Mouse (Mus musculus) heart, postnatal 0 days (tissue): Measurements from ENCODE around the gene Fgd3. TPM values are rescaled to one million over a fixed set of nuclear protein-coding genes. Genes with fewer than 3 reads are reported as not detected.

Experiments used
- ATAC-seq: fragments of 200-750 bp; cut with Nextera tagmentation; 2 replicates; pipeline ENCODE4 v1.8.0; 2017; ENCODE audit warnings: low read depth, moderate number of reproducible peaks, moderate library complexity; ENCODE audit not compliant: insufficient read depth
- DNase-seq: peaks from one replicate; pipeline ENCODE4 v3.0.0-alpha.2; 2016; ENCODE audit warnings: low spot score
- H3K27ac ChIP-seq: fragments of 300-500 bp; sonication (generic); 2 replicates; pipeline ENCODE4 v1.5.1; 2014; ENCODE audit warnings: low read depth, mild to moderate bottlenecking
- H3K27me3 ChIP-seq: fragments of 300-500 bp; sonication (generic); 2 replicates; pipeline ENCODE4 v1.6.1; 2014; ENCODE audit warnings: low read length, mixed read lengths; ENCODE audit not compliant: control insufficient read depth, insufficient read depth
- H3K36me3 ChIP-seq: fragments of 300-500 bp; sonication (generic); replicated peaks from 2 replicates; pipeline ENCODE4 v1.6.1; 2014; ENCODE audit warnings: low read length, mixed read lengths; ENCODE audit not compliant: control insufficient read depth, insufficient read depth
- H3K4me1 ChIP-seq: fragments of 300-500 bp; sonication (generic); 2 replicates; pipeline ENCODE4 v1.6.1; 2014; ENCODE audit warnings: antibody characterized with exemption; ENCODE audit not compliant: control insufficient read depth, insufficient read depth
- H3K4me2 ChIP-seq: fragments of 300-500 bp; sonication (generic); 2 replicates; pipeline ENCODE4 v1.6.1; 2014; ENCODE audit warnings: low read depth, mild to moderate bottlenecking, low read length, moderate library complexity
- H3K4me3 ChIP-seq: fragments of 300-500 bp; sonication (generic); 2 replicates; pipeline ENCODE4 v1.5.1; 2014; ENCODE audit warnings: low read depth, low read length
- H3K9ac ChIP-seq: fragments of 300-500 bp; sonication (generic); replicated peaks from 2 replicates; pipeline ENCODE4 v1.6.1; 2014; ENCODE audit warnings: low read depth, low read length, mixed read lengths
- H3K9me3 ChIP-seq: fragments of 300-500 bp; sonication (generic); replicated peaks from 2 replicates; pipeline ENCODE4 v1.6.1; 2016; ENCODE audit warnings: low read length; ENCODE audit not compliant: control insufficient read depth
- CTCF ChIP-seq: IDR thresholded peaks from 2 replicates; pipeline ENCODE4 v1.5.1; 2016; ENCODE audit warnings: antibody characterized with exemption, control low read depth, low read depth
- EP300 ChIP-seq: IDR thresholded peaks from 2 replicates; pipeline ENCODE4 v1.6.1; 2016; ENCODE audit warnings: antibody characterized with exemption, low read depth
- WGBS: fragments of 180-500 bp; shearing (Covaris S2); extraction: QIAGEN DNeasy Blood & Tissue Kit; methylation state at CpG from one replicate; pipeline ENCODE4 v1.1.7; 2014; 5-methylcytosine and 5-hydroxymethylcytosine counted together
- polyA plus RNA-seq: library from polyadenylated mRNA; unstranded; fragments of >200 nt; fragmentation: Nextera tagmentation; extraction: Ambion mirVana; gene quantifications from 2 replicates; pipeline ENCODE4 v1.2.1, GENCODE M21; 2015
- total RNA-seq: library from RNA; depleted of rRNA; stranded (reverse); fragments of >200 nt; gene quantifications from 2 replicates; pipeline ENCODE4 v1.2.3, GENCODE M21; 2014; ENCODE audit warnings: low replicate concordance

The Fgd3 gene
- total and polyA plus RNA-seq, 2 experiments from 2014 or later, result 0.05 to 1.6 TPM

GRCm38 (mm10) chr13:49252746-49253145 is 67.4 kb downstream of the Fgd3 start:
- Histone ChIP-seq H3K27me3 (peaks cover 9% of the 10 kb centered on the region), H3K36me3 (no peaks in the 10 kb centered on the region), H3K4me2 (no peak overlapping the region), H3K9me3 (no peaks in the 10 kb centered on the region), H3K9ac (no peak overlapping the region), H3K27ac (no peak overlapping the region), H3K4me1 (peaks cover 10% of the 10 kb centered on the region; the same call in 1 of the 2 replicates), H3K4me3 (no peak overlapping the region)
- TF ChIP-seq CTCF, result no peak
- TF ChIP-seq EP300, result no peak
- no peak for DNase-seq
- no peak for ATAC-seq
- WGBS, result 80% methylated on average over 13 of the region's 13 CpGs

- Histone ChIP-seq H3K4me3 (no peak overlapping the region), H3K4me1 (peaks cover 11% of the 10 kb centered on the region; the same call in 1 of the 2 replicates), H3K9me3 (no peaks in the 10 kb centered on the region), H3K4me2 (no peak overlapping the region), H3K27me3 (peaks cover 15% of the 10 kb centered on the region), H3K9ac (no peak overlapping the region), H3K36me3 (no peaks in the 10 kb centered on the region), H3K27ac (no peak overlapping the region)
- no peak for DNase-seq
- ATAC-seq, result no peak
- TF ChIP-seq CTCF (no peak), EP300 (no peak)
- WGBS, result 62% methylated on average over 2 of the region's 2 CpGs
Observed at GRCm38 (mm10) chr13:49252113-49252512, 68.0 kb downstream of the Fgd3 start.

- no peak overlapping the region for H3K27ac ChIP-seq
- no peaks in the 10 kb centered on the region for H3K9me3 ChIP-seq
- ATAC-seq, result no peak
- no peak overlapping the region for H3K4me3 ChIP-seq
- WGBS, result 50% methylated on average over 4 of the region's 4 CpGs
- no peak overlapping the region for H3K4me2 ChIP-seq
- no peaks in the 10 kb centered on the region for H3K36me3 ChIP-seq
- H3K9ac ChIP-seq, result no peak overlapping the region
- TF ChIP-seq EP300 (no peak), CTCF (no peak)
- peaks cover 23% of the 10 kb centered on the region for H3K27me3 ChIP-seq
- DNase-seq, result no peak
- H3K4me1 ChIP-seq, result peaks cover 14% of the 10 kb centered on the region; the same call in 1 of the 2 replicates
Observed at GRCm38 (mm10) chr13:49250716-49251517, 69.2 kb downstream of the Fgd3 start.

GRCm38 (mm10) chr13:49249634-49250033 is 70.5 kb downstream of the Fgd3 start:
- no peaks in the 10 kb centered on the region for H3K36me3 ChIP-seq
- ATAC-seq (no peak), DNase-seq (no peak)
- no peak for TF ChIP-seq CTCF
- TF ChIP-seq EP300, result no peak
- peaks cover 23% of the 10 kb centered on the region for H3K27me3 ChIP-seq
- H3K4me1 ChIP-seq, result peaks cover 17% of the 10 kb centered on the region; the same call in 1 of the 2 replicates
- no peak overlapping the region for H3K9ac ChIP-seq
- H3K9me3 ChIP-seq, result no peaks in the 10 kb centered on the region
- no peak overlapping the region for H3K4me3 ChIP-seq
- H3K27ac ChIP-seq, result no peak overlapping the region
- 75% methylated on average over 2 of the region's 2 CpGs for WGBS
- H3K4me2 ChIP-seq, result no peak overlapping the region

GRCm38 (mm10) chr13:49248923-49249322 is 71.2 kb downstream of the Fgd3 start:
- no peak for ATAC-seq

More at GRCm38 (mm10) chr13:49248923-49249322, 71.2 kb downstream of the Fgd3 start:
- Histone ChIP-seq H3K9ac (no peak overlapping the region), H3K9me3 (no peaks in the 10 kb centered on the region), H3K27ac (no peak overlapping the region), H3K36me3 (no peaks in the 10 kb centered on the region), H3K4me3 (no peak overlapping the region), H3K4me1 (peaks cover 17% of the 10 kb centered on the region; the same call in 1 of the 2 replicates), H3K4me2 (no peak overlapping the region), H3K27me3 (peaks cover 23% of the 10 kb centered on the region)
- DNase-seq, result no peak
- TF ChIP-seq EP300, result no peak
- TF ChIP-seq CTCF, result no peak
- WGBS, result 43% methylated on average over 3 of the region's 3 CpGs
